Mouse (Mus musculus): ENCODE measurements around the gene Mettl7b.

DNA sequence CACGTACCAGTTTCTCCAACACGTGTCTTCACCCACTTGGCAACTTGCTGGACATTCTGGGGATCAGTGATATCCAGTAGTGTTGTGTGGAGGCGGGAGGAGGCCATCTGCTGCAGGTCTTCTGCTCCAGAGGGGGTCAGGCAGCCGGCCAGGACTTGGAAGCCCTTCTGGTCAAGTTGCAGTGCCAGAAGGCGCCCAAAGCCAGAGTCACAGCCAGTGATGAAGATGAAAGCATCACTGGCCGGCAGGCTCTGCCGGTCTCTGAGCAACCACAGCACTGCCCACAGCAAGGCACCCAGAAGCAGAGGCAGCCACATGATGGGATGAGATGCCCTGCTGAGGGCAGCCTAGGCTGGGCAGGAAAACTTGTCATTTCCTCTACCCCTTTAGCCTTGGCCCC is 42.5 kb downstream of the Mettl7b start:
- TF ChIP-seq CTCF (IDR thresholded peaks at IDR 0.05; ENCODE audit: low read depth) (no peak), EP300 (optimal IDR thresholded peaks at IDR 0.05) (no peak)
